ENCODE assay signal across 10 mouse cellular contexts in the genomic region with DNA sequence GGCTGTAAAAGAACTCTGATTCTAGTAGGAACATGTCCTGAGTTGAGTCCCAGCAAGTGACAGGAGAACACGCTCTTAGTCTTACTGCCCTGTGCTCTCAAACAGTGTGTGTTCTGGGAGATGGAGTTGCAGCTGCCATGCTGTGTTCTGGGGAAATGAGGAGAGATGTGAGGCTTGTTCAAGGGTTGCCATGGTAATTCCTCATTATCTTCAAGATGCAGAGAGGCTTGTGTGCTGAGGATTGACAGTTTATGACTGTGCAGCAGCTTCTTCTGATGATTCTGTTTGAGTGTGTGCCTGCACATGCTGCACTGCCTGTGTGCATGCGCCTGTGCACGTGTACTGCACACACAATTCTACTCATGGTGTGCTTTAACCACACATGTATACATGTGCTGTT.
DNase-seq lines count a peak whose midpoint lies in the region; ATAC-seq and TF ChIP-seq lines count a peak whose summit lies in the region.
"Had no signal": no experiment of that assay in that cellular context is flagged by ENCODE, and none has a peak within 500 bp of the region (broad histone marks: within the 10 kb centered on the region; RNA-seq: fewer than 3 reads in every experiment).

No protein-coding gene starts in this region.

- H3K27me3 ChIP-seq in forebrain, embryonic 12.5 days, result no peaks in the 10 kb centered on the region
- no peaks in the 10 kb centered on the region for H3K27me3 ChIP-seq in neural tube, embryonic 13.5 days

- H3K9ac ChIP-seq in forebrain, embryonic 12.5 days, result no peak overlapping the region
- no peak overlapping the region for H3K9ac ChIP-seq in neural tube, embryonic 13.5 days

- no peaks in the 10 kb centered on the region for H3K36me3 ChIP-seq in forebrain, embryonic 12.5 days (replicated peaks)
- H3K36me3 ChIP-seq in neural tube, embryonic 13.5 days, result no peaks in the 10 kb centered on the region

- TF ChIP-seq CTCF in brain, embryonic 14.5 days (IDR thresholded peaks at IDR 0.05; ENCODE audit: borderline replicate concordance, extremely low read depth, insufficient read depth, insufficient read length), result no peak

- TF ChIP-seq POLR2A in brain, embryonic 14.5 days (IDR thresholded peaks at IDR 0.05; ENCODE audit: borderline replicate concordance, extremely low read depth, insufficient read depth, insufficient read length, poor library complexity, severe bottlenecking), result no peak

- peaks cover 6% of the 10 kb centered on the region; the same call in 1 of the 2 replicates for H3K4me1 ChIP-seq in forebrain, embryonic 12.5 days
- peaks cover 5% of the 10 kb centered on the region for H3K4me1 ChIP-seq in neural tube, embryonic 13.5 days (replicated peaks)

- WGBS in forebrain, embryonic 12.5 days, result 28% methylated on average over 3 of the region's 3 CpGs
- WGBS in neural tube, embryonic 13.5 days, result 50% methylated on average over 3 of the region's 3 CpGs

- peak; percentile 97 for DNase-seq in brain, embryonic 14.5 days (ENCODE audit: low read depth)
- peak; percentile 36 for DNase-seq in layer of hippocampus, adult 9-10 months (ENCODE audit: low spot score)
- no peak for DNase-seq in c-Kit-positive CD71-positive TER-119-positive erythroid progenitor cells, embryonic 14.5 days (ENCODE audit: low spot score)
- no peak for DNase-seq in thymus, postnatal 4 days
- DNase-seq: adrenal gland, adult 2 months; heart, adult 18-20 months; kidney, adult 2 months had no signal

- no peak overlapping the region for H3K4me2 ChIP-seq in forebrain, embryonic 12.5 days
- no peak overlapping the region for H3K4me2 ChIP-seq in neural tube, embryonic 13.5 days

- H3K27ac ChIP-seq in forebrain, embryonic 12.5 days, result peak overlapping the region; percentile 84
- peak overlapping the region; percentile 68; the same call in 1 of the 2 replicates for H3K27ac ChIP-seq in neural tube, embryonic 13.5 days (replicated peaks)

- H3K9me3 ChIP-seq in forebrain, embryonic 12.5 days, result no peaks in the 10 kb centered on the region
- no peaks in the 10 kb centered on the region for H3K9me3 ChIP-seq in neural tube, embryonic 13.5 days

- no peak overlapping the region for H3K4me3 ChIP-seq in forebrain, embryonic 12.5 days (replicated peaks)
- no peak overlapping the region for H3K4me3 ChIP-seq in neural tube, embryonic 13.5 days

- ATAC-seq in forebrain, embryonic 12.5 days (ENCODE audit: low FRiP score), result peak; percentile 98
- peak; percentile 86 for ATAC-seq in neural tube, embryonic 13.5 days (ENCODE audit: low read depth)
- no peak for ATAC-seq in CD4-positive, CD25-positive, alpha-beta regulatory T cell, adult 4 months

Comparison
In these comparisons a context has a peak if more than half of its experiments do, and no peak if none do; other contexts are left out.
1. DNase-seq: peak in brain, embryonic 14.5 days (single experiment) and layer of hippocampus, adult 9-10 months (single experiment); none in c-Kit-positive CD71-positive TER-119-positive erythroid progenitor cells, embryonic 14.5 days (single experiment) and thymus, postnatal 4 days (single experiment).